Mouse (Mus musculus): Measurements from ENCODE around the gene Pdia3. TPM values are rescaled to one million over a fixed set of nuclear protein-coding genes. Genes with fewer than 3 reads are reported as not detected.
"Not testable (repeated sequence)": the region's sequence is repeated elsewhere in the genome, so short reads cannot be mapped to it uniquely, and the experiment has no call there.

Pdia3 gene
- 453 and 473 TPM in 2 replicates for polyA plus RNA-seq (2015; fragmentation: Nextera tagmentation; extraction: Ambion mirVana)

DNA sequence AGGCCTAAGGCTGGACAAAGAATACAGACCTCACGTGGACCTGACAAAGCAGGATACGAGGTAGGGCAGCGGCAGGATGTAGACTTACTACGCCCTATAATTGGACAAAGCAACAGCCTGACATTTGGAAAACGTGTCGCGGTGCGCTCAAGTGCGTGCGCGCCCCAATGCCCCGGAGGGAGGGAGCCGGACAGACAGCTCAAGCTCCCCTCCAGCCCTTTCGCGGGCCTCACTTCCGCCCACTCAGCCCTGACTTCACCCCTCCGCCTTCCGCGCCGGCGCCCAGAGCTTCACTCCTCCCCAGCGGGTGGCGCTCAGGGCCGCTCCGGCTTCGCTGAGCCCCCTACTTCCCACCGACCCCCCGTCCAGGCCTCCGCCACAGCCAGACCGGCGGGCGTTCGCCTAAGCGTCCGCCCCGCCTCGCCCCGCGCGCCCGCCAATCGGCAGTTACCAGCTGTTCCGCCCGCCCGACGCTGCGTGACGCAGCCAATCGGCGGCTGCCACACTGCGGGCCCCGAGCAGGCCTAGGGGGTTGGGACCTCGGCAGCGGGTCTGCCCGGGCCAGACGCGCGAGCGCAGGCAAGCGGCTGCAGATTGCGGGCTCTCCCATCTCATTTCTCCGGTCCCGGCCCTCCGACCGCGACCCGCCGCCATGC lies at the start of gene Pdia3, which contains the start of gene Catsper2:
TSS of gene Pdia3 (plus strand) at position 389 of the 656 bp plus-strand sequence.
TSS of gene Catsper2 (minus strand) at position 406 of the 656 bp plus-strand sequence.
- peaks cover 53% of the 10 kb centered on the region for H3K4me1 ChIP-seq (replicated peaks)
- no peaks in the 10 kb centered on the region for H3K27me3 ChIP-seq
- peak; percentile 99 for ATAC-seq (ENCODE audit: low read depth)

DNA sequence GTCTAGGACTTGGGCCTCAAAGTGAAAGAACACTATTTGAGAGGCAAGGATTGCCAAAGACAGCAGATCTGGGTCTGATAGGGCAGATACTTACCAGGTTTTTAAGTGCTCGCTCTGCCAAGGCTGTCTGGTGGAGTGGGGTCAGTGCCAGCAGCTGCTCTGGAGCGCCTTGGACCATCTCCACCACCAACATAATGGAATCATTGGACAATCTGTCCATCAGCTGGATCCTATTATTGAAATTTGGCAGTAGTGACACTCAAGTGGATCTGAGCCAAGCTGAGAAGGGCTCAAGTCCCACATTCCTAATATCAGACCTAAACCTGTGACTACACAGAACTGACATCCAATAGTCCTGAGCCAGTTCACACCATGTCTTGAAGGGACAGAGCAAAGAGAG lies 44.7 kb upstream of the Pdia3 start:
- Histone ChIP-seq H3K36me3 (no peaks in the 10 kb centered on the region), H3K4me2 (no peak overlapping the region), H3K27ac (replicated peaks) (no peak overlapping the region), H3K9me3 (no peaks in the 10 kb centered on the region), H3K4me1 (replicated peaks) (no peaks in the 10 kb centered on the region), H3K9ac (no peak overlapping the region), H3K4me3 (no peak overlapping the region), H3K27me3 (no peaks in the 10 kb centered on the region)
- 92% methylated on average over 2 of the region's 2 CpGs for WGBS
- no peak for ATAC-seq (ENCODE audit: low read depth)

More for the DNA sequence above, at the start of gene Pdia3, which contains the start of gene Catsper2:
- Histone ChIP-seq H3K9ac (peak within 1 kb of the TSS; percentile 97), H3K27ac (replicated peaks) (peak within 1 kb of the TSS; percentile 98), H3K4me3 (peak within 1 kb of the TSS; percentile 99), H3K4me2 (peak within 1 kb of the TSS; percentile 79), H3K9me3 (no peaks in the 10 kb centered on the region), H3K36me3 (peaks cover 17% of the 10 kb centered on the region)
- under 1% methylated on average over 66 of the region's 68 CpGs for WGBS

DNA sequence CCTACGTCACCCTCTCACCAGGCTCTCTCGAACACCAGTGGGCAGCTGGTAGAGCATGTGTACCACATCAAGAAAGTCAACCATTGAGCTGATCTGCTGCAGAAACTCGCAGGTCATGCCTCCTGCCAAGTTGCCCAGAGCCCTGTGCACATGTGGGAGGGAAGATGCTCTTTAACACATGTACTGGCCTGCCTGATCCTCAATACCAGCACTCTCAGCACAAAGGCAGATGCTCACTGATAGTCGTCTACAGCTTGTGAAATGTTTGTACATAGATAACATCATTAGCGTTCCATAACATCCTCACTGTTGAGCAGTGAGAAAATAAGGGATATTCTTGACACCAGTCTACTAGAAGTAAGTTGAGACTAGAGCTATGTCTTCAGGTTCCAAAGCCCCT lies 42.7 kb upstream of the Pdia3 start:
- no peak overlapping the region for H3K4me2 ChIP-seq
- H3K36me3 ChIP-seq, result no peaks in the 10 kb centered on the region
- H3K4me3 ChIP-seq, result no peak overlapping the region
- H3K9me3 ChIP-seq, result no peaks in the 10 kb centered on the region
- WGBS, result 90% methylated on average over 5 of the region's 5 CpGs
- ATAC-seq (ENCODE audit: low read depth), result no peak
- H3K27me3 ChIP-seq, result no peaks in the 10 kb centered on the region
- no peak overlapping the region for H3K9ac ChIP-seq
- H3K4me1 ChIP-seq (replicated peaks), result no peaks in the 10 kb centered on the region
- no peak overlapping the region for H3K27ac ChIP-seq (replicated peaks)

GRCm38 (mm10) chr2:121372266-121372665 lies 41.3 kb upstream of the Pdia3 start:
- no peak overlapping the region for H3K9ac ChIP-seq
- H3K27me3 ChIP-seq, result no peaks in the 10 kb centered on the region
- no peak for ATAC-seq (ENCODE audit: low read depth)
- no peaks in the 10 kb centered on the region for H3K36me3 ChIP-seq
- H3K4me3 ChIP-seq, result no peak overlapping the region
- H3K27ac ChIP-seq (replicated peaks), result no peak overlapping the region
- H3K4me2 ChIP-seq, result no peak overlapping the region
- H3K4me1 ChIP-seq (replicated peaks), result no peaks in the 10 kb centered on the region
- H3K9me3 ChIP-seq, result no peaks in the 10 kb centered on the region
- 75% methylated on average over 3 of the region's 3 CpGs for WGBS

DNA sequence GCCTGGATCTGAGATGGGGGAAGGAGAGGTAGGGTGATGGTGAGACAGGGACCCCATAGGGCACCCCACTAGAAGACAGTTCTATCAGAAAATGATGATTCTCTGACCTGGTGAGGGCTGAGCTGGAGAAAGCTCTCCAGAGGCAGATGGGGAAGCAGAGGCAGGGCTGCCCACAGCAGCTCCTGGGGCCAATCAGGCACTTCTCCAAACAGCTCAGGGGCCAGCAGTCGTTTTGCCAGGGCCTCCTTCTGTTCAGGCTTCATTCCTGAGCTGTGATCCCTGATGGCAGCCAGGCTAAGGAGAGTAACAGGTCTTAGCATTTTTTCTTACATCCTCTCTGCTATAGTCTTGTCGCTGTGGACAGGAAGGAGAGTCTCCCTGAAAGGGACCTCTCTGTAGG lies 38.8 kb upstream of the Pdia3 start:
- no peak for ATAC-seq (ENCODE audit: low read depth)
- 55% methylated on average over 2 of the region's 2 CpGs for WGBS
- Histone ChIP-seq H3K4me3 (no peak overlapping the region), H3K27me3 (no peaks in the 10 kb centered on the region), H3K27ac (replicated peaks) (no peak overlapping the region), H3K9me3 (no peaks in the 10 kb centered on the region), H3K4me1 (replicated peaks) (no peaks in the 10 kb centered on the region), H3K4me2 (no peak overlapping the region), H3K36me3 (no peaks in the 10 kb centered on the region), H3K9ac (no peak overlapping the region)

DNA sequence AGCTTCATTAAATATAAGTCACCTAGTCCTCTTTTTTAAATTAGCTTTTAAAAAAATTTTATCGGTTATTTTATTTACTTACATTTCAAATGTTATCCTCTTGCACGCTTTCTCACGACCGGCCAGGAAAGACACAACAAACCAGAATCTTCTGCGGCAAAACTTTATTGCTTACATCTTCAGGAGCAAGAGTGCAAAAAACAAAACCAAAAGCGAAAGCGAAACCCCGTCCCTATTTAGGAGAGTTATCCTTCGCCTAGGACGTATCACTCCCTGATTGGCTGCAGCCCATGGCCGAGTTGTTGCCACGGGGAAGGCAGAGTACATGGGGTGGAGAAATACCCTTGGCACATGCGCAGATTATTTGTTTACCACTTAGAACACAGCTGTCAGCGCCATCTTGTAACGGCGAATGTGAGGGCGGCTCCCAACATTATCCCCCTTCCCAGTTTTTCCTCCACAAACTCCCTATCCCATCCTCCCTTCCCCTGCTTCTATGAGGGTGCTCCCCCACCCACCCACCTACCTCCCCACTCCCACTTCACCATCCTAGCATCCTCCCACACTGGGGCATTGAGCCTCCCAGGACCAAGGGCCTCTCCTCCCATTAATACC lies 26.5 kb upstream of the Pdia3 start, which contains the start of gene Strc:
TSS of gene Strc (minus strand) at position 208 of the 615 bp plus-strand sequence.
- not testable (repeated sequence) for H3K9me3 ChIP-seq; H3K4me2 ChIP-seq; H3K27me3 ChIP-seq; H3K4me3 ChIP-seq; H3K9ac ChIP-seq; H3K36me3 ChIP-seq; H3K4me1 ChIP-seq (replicated peaks); ATAC-seq (ENCODE audit: low read depth); H3K27ac ChIP-seq (replicated peaks)
- WGBS, result 95% methylated on average over 15 of the region's 17 CpGs

DNA sequence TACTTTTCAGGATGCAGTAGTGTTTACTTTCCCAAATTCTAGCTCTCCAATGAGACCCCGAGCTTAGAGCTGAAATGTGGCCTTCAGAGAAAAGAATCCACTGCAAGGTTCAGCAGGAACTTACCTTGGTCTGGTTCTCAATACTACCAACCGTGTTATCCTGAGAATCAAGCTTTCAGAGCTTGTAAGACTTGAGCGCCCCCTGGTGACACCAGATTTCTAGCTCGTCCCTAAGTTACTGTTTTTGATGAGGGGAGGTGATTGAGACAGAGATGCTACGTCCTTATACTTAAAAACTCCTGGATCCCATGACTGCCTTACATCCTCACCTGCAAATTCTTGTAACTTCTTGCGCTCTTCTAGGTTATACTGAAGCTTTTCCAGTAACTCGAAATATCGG lies 17.0 kb upstream of the Pdia3 start:
- H3K9ac ChIP-seq, result no peak overlapping the region
- no peak overlapping the region for H3K27ac ChIP-seq (replicated peaks)
- no peak for ATAC-seq (ENCODE audit: low read depth)
- H3K27me3 ChIP-seq, result no peaks in the 10 kb centered on the region
- H3K9me3 ChIP-seq, result no peaks in the 10 kb centered on the region
- H3K4me3 ChIP-seq, result no peak overlapping the region
- 11% methylated on average over 8 of the region's 8 CpGs for WGBS
- H3K4me2 ChIP-seq, result no peak overlapping the region
- peaks cover 4% of the 10 kb centered on the region; the same call in 1 of the 2 replicates for H3K36me3 ChIP-seq
- H3K4me1 ChIP-seq (replicated peaks), result no peaks in the 10 kb centered on the region

DNA sequence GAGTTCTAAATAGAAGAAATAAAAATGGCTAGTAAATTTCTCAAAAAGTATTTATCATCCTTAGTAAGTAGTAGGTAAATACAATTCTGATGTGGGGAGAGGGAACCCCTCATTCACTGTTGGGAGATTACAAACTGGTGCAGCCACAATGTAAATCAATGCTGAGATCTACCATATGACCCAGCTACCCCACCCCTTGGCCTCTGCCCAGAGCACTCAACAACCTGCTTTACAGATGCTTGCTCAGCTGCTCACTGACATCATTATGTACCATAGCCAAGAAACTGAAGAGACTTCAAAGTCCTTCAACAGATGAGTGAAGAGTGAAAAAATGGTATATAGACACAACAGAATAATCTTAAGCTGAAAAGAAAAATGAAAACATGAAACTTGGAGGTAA lies 10.3 kb upstream of the Pdia3 start:
- Histone ChIP-seq H3K4me3 (no peak overlapping the region), H3K27ac (replicated peaks) (no peak overlapping the region), H3K27me3 (no peaks in the 10 kb centered on the region), H3K4me1 (replicated peaks) (no peaks in the 10 kb centered on the region), H3K9me3 (no peaks in the 10 kb centered on the region), H3K4me2 (no peak overlapping the region), H3K36me3 (no peaks in the 10 kb centered on the region), H3K9ac (no peak overlapping the region)
- ATAC-seq (ENCODE audit: low read depth), result no peak

GRCm38 (mm10) chr2:121408160-121408559 lies 5.4 kb upstream of the Pdia3 start:
- no peak for ATAC-seq (ENCODE audit: low read depth)
- H3K4me3 ChIP-seq, result no peak overlapping the region
- no peak overlapping the region for H3K9ac ChIP-seq
- H3K36me3 ChIP-seq, result no peaks in the 10 kb centered on the region
- no peaks in the 10 kb centered on the region for H3K9me3 ChIP-seq
- H3K4me2 ChIP-seq, result no peak overlapping the region
- no peak overlapping the region for H3K27ac ChIP-seq (replicated peaks)
- 34% methylated on average over 4 of the region's 4 CpGs for WGBS
- H3K27me3 ChIP-seq, result no peaks in the 10 kb centered on the region
- H3K4me1 ChIP-seq (replicated peaks), result peaks cover 13% of the 10 kb centered on the region

DNA sequence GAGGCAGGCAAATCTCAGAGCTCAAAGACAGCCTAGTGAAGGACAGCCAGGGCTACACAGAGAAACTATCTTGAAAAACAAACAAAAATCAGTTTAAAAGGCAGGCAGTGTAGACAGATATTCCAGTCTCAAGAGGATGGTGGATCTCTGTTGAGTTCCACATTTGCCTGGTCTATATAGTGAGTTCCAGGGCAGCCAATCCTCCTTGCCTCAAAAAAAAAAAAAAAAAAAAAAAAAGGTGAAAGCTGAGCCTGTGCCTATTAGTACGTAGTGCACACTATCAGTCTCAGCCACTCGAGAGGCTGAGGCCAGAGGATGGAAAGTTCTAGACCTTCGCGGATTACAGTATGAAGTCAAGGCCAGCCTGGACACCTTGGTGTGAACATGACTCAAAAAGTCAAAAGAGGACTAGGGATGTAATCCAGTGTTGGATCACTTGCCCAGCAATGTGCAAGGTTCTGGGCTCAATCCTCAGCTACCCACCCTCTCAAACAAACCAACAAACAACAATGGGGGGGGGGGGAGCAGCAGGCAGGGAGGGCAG lies 660 bp upstream of the Pdia3 start:
- WGBS, result 8% methylated on average over 4 of the region's 4 CpGs
- Histone ChIP-seq H3K36me3 (peaks cover 11% of the 10 kb centered on the region), H3K4me2 (peak overlapping the region; percentile 79), H3K4me3 (peak overlapping the region; percentile 99), H3K9me3 (no peaks in the 10 kb centered on the region), H3K27ac (replicated peaks) (peak overlapping the region; percentile 98), H3K9ac (peak overlapping the region; percentile 97), H3K27me3 (no peaks in the 10 kb centered on the region), H3K4me1 (replicated peaks) (peaks cover 49% of the 10 kb centered on the region)
- no peak for ATAC-seq (ENCODE audit: low read depth)

DNA sequence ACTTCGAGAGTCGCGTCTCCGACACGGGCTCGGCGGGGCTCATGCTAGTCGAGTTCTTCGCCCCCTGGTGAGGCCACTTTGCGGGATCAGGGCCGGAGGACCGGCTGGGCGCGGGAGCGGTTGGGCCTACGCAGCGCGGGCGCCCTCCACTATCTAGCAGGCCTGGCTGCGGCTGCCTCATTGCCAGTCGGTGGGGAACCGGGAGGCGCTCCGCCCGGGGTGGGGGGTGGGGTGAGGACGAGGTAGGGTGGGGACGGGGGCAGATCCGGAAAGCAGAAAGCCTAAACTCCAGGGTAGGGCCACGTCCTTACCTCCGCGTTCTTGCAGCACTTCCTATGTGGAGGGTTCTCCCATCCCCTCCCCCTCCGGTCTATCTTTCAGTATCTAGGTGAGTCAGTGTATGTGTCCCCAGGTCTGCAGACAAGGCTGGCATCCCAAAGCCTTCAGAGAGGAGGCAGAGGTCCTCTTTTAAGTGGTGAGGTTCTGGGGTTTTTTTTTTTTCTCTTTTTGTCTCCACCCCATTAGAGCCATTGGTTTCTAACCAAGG lies 637 bp downstream of the Pdia3 start:
- Histone ChIP-seq H3K27ac (replicated peaks) (peak overlapping the region; percentile 98), H3K4me3 (peak overlapping the region; percentile 99), H3K9ac (peak overlapping the region; percentile 97), H3K9me3 (no peaks in the 10 kb centered on the region), H3K4me2 (peak overlapping the region; percentile 79), H3K4me1 (replicated peaks) (peaks cover 60% of the 10 kb centered on the region), H3K27me3 (no peaks in the 10 kb centered on the region), H3K36me3 (peaks cover 23% of the 10 kb centered on the region)
- ATAC-seq (ENCODE audit: low read depth), result peak; percentile 60
- WGBS, result under 1% methylated on average over 32 of the region's 32 CpGs

GRCm38 (mm10) chr2:121415103-121415502 lies 1.5 kb downstream of the Pdia3 start:
- H3K36me3 ChIP-seq, result peaks cover 23% of the 10 kb centered on the region
- WGBS, result 35% methylated on average over 3 of the region's 3 CpGs
- no peaks in the 10 kb centered on the region for H3K27me3 ChIP-seq
- H3K4me3 ChIP-seq, result peak overlapping the region; percentile 99
- H3K27ac ChIP-seq (replicated peaks), result no peak overlapping the region
- peak overlapping the region; percentile 97 for H3K9ac ChIP-seq
- H3K4me2 ChIP-seq, result peak overlapping the region; percentile 79
- peaks cover 60% of the 10 kb centered on the region for H3K4me1 ChIP-seq (replicated peaks)
- no peaks in the 10 kb centered on the region for H3K9me3 ChIP-seq
- no peak for ATAC-seq (ENCODE audit: low read depth)

Data from neural tube, embryonic 13.5 days (tissue).